Mouse (Mus musculus) frontal cortex, adult 2 months (tissue): ENCODE measurements around the gene Peak1. TPM values are rescaled to one million over a fixed set of nuclear protein-coding genes. Genes with fewer than 3 reads are reported as not detected.

Experiments
- DNase-seq, 2 experiments: peaks; one replicate each; pipeline ENCODE4 v3.0.0; 2022; ENCODE audit warnings: low spot score in 1 of 2; ENCODE audit errors: extremely low spot score in 1 of 2
- polyA plus RNA-seq: library from polyadenylated mRNA; depleted of rRNA; stranded (reverse); fragments of >200 nt; gene quantifications from 2 replicates; pipeline ENCODE4 v1.2.3, GENCODE M21; 2012

Peak1 gene
- polyA plus RNA-seq, 1 experiment, result 13.9 TPM

GRCm38 (mm10) chr9:56324576-56325355 lies 93.1 kb downstream of the Peak1 start:
- DNase-seq, result peak in 1 of 2 experiments; percentile 25

- no peak for DNase-seq
Measured at GRCm38 (mm10) chr9:56321291-56321690, 96.6 kb downstream of the Peak1 start.

- no peak for DNase-seq
Measured at GRCm38 (mm10) chr9:56314326-56314725, 103.5 kb downstream of the Peak1 start.

- DNase-seq, result peak in 1 of 2 experiments; percentile 5
Measured at GRCm38 (mm10) chr9:56309079-56309478, 108.8 kb downstream of the Peak1 start.

- no peak for DNase-seq
Measured at GRCm38 (mm10) chr9:56304526-56304925, 113.3 kb downstream of the Peak1 start.

- DNase-seq, result no peak
Measured at GRCm38 (mm10) chr9:56302921-56303465, 114.9 kb downstream of the Peak1 start.

GRCm38 (mm10) chr9:56290019-56290418 lies 127.8 kb downstream of the Peak1 start:
- no peak for DNase-seq

GRCm38 (mm10) chr9:56282481-56282880 lies 135.4 kb downstream of the Peak1 start:
- no peak for DNase-seq

GRCm38 (mm10) chr9:56273576-56273975 lies 144.3 kb downstream of the Peak1 start:
- no peak for DNase-seq

GRCm38 (mm10) chr9:56272247-56272598 lies 145.6 kb downstream of the Peak1 start:
- DNase-seq, result no peak

- no peak for DNase-seq
Measured at GRCm38 (mm10) chr9:56271326-56272246, 146.3 kb downstream of the Peak1 start.

- DNase-seq, result no peak
Measured at GRCm38 (mm10) chr9:56269101-56269500, 148.8 kb downstream of the Peak1 start.

- no peak for DNase-seq
Measured at GRCm38 (mm10) chr9:56266200-56266815, 151.6 kb downstream of the Peak1 start.

GRCm38 (mm10) chr9:56265460-56266199 lies 152.2 kb downstream of the Peak1 start:
- no peak for DNase-seq

GRCm38 (mm10) chr9:56265022-56265360 lies 152.9 kb downstream of the Peak1 start:
- DNase-seq, result no peak

GRCm38 (mm10) chr9:56264308-56265021 lies 153.4 kb downstream of the Peak1 start:
- peak in 1 of 2 experiments; percentile 76 for DNase-seq

- no peak for DNase-seq
Measured at GRCm38 (mm10) chr9:56263055-56263454, 154.8 kb downstream of the Peak1 start.

GRCm38 (mm10) chr9:56260495-56261136 lies 157.3 kb downstream of the Peak1 start:
- DNase-seq, result no peak
